Mouse (Mus musculus): ENCODE measurements around the gene Lamb1.

Gene Lamb1

GRCm38 (mm10) chr12:31289046-31289445 is 24.0 kb downstream of the Lamb1 start:
- DNase-seq (ENCODE audit: low read depth), result no peak

- DNase-seq (ENCODE audit: low read depth), result no peak
Measured at GRCm38 (mm10) chr12:31290951-31291350, 25.9 kb downstream of the Lamb1 start.

- DNase-seq (ENCODE audit: low read depth), result no peak
Measured at GRCm38 (mm10) chr12:31293361-31294142, 28.5 kb downstream of the Lamb1 start.

DNA sequence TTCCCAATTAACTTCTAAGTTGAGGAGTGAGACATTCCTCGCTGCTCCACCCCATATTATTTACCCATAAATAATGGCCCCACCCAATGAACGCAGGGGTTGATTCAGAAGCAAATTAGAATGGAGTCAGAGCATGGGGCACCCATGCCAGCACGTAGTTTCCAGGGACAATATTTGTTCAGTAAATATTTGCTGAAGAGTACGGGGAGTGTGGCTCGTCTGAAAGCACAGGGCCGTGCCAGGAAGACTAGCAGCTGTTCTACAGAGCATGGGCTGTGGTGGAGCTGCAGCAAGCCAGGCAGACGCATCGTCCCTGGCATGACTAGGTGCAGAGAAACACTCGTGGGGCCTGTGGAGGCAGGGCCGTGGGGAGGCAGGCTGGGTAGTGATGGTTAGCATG is 29.5 kb downstream of the Lamb1 start:
- no peak for DNase-seq (ENCODE audit: low read depth)

DNA sequence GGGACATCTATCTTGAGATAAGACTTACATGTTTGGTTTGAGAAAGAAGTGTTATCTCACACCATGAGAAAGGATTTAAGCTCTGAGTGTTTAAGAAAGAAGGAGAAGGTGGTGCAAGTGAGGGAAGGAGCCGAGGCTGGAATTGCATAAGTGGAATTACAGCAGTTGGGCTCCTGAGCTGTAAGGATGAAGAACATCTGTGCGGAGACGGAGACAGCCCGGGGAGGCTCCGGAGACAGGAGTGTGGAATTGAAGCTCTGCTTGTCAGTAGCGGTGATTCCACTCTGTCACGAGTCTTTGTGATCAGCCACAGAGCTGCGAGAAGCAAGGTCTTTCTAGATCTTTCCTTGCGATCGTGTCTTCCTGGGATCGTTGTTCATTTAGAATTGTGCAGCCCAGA is 30.0 kb downstream of the Lamb1 start:
- no peak for DNase-seq (ENCODE audit: low read depth)

GRCm38 (mm10) chr12:31295505-31295904 is 30.5 kb downstream of the Lamb1 start:
- no peak for DNase-seq (ENCODE audit: low read depth)

DNA sequence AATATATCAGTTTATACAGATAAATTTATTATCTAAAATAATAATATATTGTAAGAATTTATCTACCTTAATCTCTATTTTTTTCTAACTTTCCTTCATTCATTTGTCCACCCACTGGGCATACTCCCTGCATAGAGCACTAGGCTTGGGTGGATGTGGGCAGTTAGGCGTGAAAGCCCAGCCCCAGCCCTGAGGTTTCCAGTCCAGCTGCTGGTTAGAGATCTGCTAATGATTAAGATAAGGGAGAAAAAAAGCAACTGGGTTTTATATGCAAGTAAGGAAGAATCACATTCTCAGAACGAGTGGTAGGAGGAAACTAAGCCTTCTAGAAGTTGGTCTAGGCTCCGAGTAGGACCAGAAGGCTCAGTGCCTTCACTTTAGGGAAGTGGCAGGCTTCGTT is 31.1 kb downstream of the Lamb1 start:
- DNase-seq (ENCODE audit: low read depth), result no peak

GRCm38 (mm10) chr12:31298122-31298521 is 33.1 kb downstream of the Lamb1 start:
- DNase-seq (ENCODE audit: low read depth), result no peak

GRCm38 (mm10) chr12:31298530-31298929 is 33.5 kb downstream of the Lamb1 start:
- no peak for DNase-seq (ENCODE audit: low read depth)

DNA sequence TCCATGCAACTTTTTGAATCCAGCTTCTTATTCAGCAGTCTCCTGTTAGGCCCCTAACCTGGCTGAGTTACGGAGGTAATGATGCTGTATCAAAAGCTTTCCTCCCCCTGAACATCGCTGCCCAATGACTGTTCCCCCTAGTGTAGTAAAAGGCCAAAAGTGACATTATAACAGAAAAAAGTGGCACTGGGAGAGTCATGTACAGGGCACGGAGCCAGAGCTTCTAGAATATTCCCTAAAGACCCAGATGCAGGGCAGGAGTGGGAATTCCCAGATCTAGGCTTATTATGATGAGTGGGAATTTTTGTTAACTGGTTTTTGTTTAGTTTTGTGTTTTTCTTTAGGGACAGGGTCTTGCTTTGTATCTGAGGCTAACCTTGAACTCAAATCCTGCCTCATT is 34.1 kb downstream of the Lamb1 start:
- DNase-seq (ENCODE audit: low read depth), result no peak

DNA sequence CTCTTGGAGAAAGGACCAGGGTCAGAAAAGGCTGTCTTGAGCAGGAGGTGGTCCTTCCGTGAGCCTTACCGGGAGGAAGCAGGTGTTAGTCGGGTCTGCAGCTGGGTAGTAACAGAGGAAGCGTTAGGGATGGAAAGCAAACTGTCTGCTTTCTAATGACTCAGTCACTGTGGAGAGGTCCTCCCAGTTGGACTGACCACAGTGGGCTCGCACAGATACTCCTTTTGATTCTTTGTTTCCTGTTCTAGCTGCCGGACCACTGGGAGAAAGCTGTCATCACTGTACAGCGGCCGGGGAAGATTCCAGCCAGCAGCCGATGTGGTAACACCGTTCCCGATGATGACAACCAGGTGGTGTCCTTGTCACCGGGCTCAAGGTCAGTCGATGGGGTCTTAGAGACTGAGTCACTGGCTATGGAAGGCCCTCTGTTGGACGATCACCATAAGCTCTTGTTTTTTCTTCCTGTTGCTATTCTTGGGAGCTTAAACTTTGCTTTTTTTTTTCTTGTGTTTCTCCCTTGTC is 34.7 kb downstream of the Lamb1 start:
- DNase-seq (ENCODE audit: low read depth), result no peak

DNA sequence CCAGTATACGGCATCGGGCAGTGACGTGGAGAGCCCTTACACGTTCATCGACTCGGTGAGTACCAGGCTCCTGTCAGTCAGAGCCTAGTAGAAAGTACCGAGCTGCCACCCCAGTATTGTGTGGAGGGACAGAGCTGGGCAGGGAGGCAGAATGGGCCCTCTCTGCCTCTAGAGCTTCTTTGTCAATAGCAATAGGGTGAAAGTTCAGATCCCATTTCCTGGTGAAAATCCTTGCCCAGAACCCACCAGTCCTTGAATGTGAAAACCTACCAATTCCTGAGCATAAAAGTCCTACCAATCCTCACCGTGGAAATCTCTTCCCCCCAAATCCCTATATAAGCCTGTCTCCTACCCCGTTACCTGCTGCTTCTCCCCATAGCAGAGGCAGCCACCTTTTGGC is 35.2 kb downstream of the Lamb1 start:
- DNase-seq (ENCODE audit: low read depth), result no peak

- no peak for DNase-seq (ENCODE audit: low read depth)
Measured at GRCm38 (mm10) chr12:31302266-31302665, 37.2 kb downstream of the Lamb1 start.

- no peak for DNase-seq (ENCODE audit: low read depth)
Measured at GRCm38 (mm10) chr12:31302766-31303511, 37.9 kb downstream of the Lamb1 start.

DNA sequence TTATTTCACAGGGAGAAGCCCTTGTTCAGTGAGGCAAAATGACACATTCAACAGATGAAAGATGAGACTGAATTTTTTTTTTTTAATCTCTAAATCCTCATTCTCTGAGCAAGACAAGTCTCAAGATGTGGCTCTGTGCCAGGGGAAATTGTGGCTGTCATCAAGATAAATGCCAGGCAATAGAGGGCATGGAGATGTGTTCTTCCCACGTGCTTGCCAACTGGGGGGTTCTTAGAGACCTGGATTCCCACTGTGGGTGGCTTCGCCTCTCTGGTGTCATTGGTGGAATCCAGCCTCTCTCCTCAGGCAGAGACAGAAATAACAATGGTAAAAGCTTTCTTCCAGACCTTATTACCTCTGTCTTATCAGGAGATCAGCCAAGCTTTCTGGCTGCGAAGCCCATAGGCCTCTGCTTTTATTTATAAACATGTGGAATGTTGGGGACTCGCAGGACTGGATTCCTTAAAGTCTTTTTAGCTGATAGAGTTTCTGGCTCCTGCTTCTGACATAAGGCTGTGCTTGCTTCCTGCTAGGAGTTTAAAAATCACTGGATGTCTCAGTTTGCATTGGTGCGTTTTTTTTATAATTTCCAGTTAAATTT is 41.1 kb downstream of the Lamb1 start:
- DNase-seq (ENCODE audit: low read depth), result no peak

- no peak for DNase-seq (ENCODE audit: low read depth)
Measured at GRCm38 (mm10) chr12:31307011-31307410, 42.0 kb downstream of the Lamb1 start.

GRCm38 (mm10) chr12:31307756-31308155 is 42.7 kb downstream of the Lamb1 start:
- no peak for DNase-seq (ENCODE audit: low read depth)

DNA sequence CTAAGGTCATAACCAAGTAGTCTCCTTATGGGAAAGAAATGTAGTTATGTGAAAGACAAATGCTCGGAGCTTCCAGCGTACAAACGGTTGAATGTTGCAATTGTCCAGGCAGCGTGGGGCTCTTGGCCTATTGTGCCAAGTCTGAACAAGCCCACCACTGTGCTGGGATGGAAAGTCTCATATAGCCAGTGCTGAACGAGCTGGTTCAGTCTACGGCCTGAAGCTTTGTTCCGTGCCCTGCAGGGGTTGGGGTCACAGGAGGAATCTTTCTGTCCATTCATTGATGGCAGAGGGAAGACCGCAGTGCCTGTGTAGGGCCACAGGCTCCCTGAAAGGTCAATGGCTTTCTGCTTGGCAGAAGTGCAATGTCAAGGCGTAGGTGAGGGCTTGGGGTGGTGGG is 45.7 kb downstream of the Lamb1 start:
- no peak for DNase-seq (ENCODE audit: low read depth)

DNA sequence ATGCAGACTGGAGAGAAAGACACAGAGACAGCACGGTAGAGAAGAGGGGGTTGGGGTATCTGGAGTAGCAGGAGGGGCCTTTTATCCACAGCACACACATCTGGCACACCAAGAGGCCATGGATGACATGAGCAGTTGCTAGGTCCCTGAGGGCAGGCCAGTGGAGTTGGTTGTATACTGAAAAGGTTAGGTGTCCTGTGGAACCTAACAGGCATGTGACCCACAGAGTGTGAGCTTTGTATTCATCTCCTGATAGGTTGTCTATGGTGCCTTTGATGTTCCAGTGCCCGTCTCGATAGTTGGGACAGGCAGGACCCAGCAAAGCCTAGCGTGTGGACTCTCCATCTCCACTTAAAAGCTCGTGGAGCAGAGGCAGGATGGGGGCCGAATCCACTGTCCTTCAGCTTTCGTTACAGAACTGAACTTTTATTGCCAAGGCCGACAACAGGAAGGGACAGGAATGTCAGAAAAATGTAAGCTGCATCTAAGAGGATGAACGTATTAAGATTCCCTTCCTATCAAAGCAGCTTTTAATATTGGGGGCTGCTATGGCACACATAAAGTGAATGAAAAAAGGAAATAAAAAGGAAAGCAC is 46.7 kb downstream of the Lamb1 start:
- DNase-seq (ENCODE audit: low read depth), result no peak

GRCm38 (mm10) chr12:31312281-31312680 is 47.2 kb downstream of the Lamb1 start:
- DNase-seq (ENCODE audit: low read depth), result no peak

DNA sequence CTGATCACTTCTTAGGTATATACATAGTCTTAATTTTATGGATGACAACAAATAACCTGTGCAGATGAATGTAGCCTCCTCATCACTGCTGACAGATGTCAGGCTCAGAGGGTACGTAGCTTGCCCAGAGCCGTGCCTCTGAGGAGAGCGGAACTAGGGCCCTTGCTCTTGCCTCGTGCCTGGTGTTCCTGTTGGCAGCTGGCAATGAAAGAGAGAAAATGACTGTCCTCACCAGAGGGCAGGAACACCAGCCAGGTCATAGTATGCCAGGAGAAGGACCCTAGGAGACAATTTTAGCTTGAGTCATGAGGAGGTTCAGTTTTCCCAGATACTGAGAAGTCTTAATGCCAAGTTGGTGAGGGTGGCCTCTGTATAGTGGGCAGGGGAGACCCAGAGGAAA is 48.1 kb downstream of the Lamb1 start:
- no peak for DNase-seq (ENCODE audit: low read depth)

GRCm38 (mm10) chr12:31314310-31314709 is 49.3 kb downstream of the Lamb1 start:
- DNase-seq (ENCODE audit: low read depth), result no peak

- DNase-seq (ENCODE audit: low read depth), result no peak
Measured at GRCm38 (mm10) chr12:31315961-31316360, 50.9 kb downstream of the Lamb1 start.
